Mouse (Mus musculus) testis, adult 2 months (tissue): ENCODE measurements at regions not wholly inside any gene's neighbourhood (a gene's known extent, or its start where the extent isn't known, plus 50 kb on each side); places are given as distances from the start of the nearest gene placed in this dataset.

Experiments used
- CTCF ChIP-seq: fragments of 200-500 bp; IDR thresholded peaks from 2 replicates; pipeline ENCODE4 v1.5.1; 2012; ENCODE audit warnings: low read depth, mild to moderate bottlenecking, inconsistent platforms, low read length, moderate library complexity; ENCODE audit not compliant: control insufficient read depth, insufficient read depth, insufficient replicate concordance
- POLR2A ChIP-seq: fragments of 200-500 bp; IDR thresholded peaks from 2 replicates; pipeline ENCODE4 v1.6.1; 2012; ENCODE audit warnings: low read depth, mild to moderate bottlenecking, inconsistent platforms, low read length, moderate library complexity; ENCODE audit not compliant: control insufficient read depth

- TF ChIP-seq CTCF (no peak), POLR2A (no peak)
Measured at GRCm38 (mm10) chr8:25447900-25448299, 623.7 kb upstream of the Adam5 start.
